ENCODE assay signal across 13 mouse cellular contexts in the genomic region with DNA sequence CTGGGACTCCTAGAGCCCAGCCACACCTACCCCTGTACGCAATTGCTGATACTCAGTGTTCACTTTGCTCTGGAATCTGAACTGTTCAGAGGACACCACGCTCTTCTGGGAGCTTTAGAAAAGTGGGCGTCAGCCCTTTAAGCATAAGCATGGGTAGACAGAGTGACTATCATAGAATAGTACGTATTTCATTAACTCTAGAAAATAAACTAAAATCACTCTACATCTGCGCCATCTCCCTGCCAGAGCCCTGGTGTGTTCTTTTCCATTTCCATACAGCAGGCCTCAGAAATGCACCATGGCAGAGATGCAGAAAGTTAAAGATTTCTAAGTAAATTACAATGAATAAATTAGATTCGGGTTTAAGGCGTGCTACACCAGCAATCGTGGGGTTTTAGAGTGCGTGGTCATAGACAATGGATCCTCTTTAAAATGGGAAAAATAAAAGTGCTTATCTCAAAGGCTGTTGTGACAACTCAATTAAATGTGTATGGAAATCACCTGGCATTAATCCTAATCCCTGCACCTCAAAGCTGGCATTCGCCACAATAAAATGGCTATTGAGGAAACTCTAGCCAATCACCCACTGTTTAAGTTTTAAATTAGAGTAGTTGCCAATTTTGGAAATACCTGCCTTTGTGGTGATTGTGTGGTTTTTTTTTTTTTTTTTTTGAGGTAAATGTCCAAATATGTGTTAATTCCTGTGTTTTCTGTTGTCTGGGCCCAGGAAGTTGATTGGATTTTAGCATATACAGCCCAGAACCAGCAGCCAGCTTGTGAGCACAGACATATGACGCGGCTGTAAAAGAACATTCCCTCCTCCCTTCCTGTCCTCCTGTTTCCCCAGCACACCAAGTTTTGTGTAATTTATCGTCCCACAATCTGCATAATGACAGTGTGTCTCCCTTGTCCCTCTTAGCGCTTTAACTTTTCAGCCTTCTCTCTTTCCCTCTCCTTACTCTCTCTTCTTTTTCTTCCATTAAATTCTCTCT.
"Had no signal": no experiment of that assay in that cellular context is flagged by ENCODE, and none has a peak within 500 bp of the region (broad histone marks: within the 10 kb centered on the region; RNA-seq: fewer than 3 reads in every experiment).

No protein-coding gene starts in this region.

- H3K9ac ChIP-seq: limb, embryonic 13.5 days; liver, embryonic 14.5 days; neural tube, embryonic 15.5 days had no signal

- H3K4me2 ChIP-seq: limb, embryonic 13.5 days; neural tube, embryonic 15.5 days had no signal

- DNase-seq: kidney, postnatal 36 days; left cerebral cortex, postnatal 4 days; lung, adult 18-20 months; midbrain, embryonic 14.5 days; right cerebral cortex, adult 18-20 months; right cerebral cortex, postnatal 25 days; thymus, postnatal 4 days had no signal

- H3K4me3 ChIP-seq: limb, embryonic 13.5 days; myocyte; neural tube, embryonic 15.5 days had no signal

- H3K27ac ChIP-seq: kidney, postnatal 0 days; limb, embryonic 13.5 days; liver, embryonic 14.5 days; neural tube, embryonic 15.5 days; stomach, postnatal 0 days had no signal

- H3K36me3 ChIP-seq: limb, embryonic 13.5 days; neural tube, embryonic 15.5 days had no signal

- H3K9me3 ChIP-seq: limb, embryonic 13.5 days; neural tube, embryonic 15.5 days had no signal

- H3K27me3 ChIP-seq: limb, embryonic 13.5 days; neural tube, embryonic 15.5 days had no signal
